Mouse (Mus musculus): Measurements from ENCODE around the gene Dusp19.

Gene Dusp19

DNA sequence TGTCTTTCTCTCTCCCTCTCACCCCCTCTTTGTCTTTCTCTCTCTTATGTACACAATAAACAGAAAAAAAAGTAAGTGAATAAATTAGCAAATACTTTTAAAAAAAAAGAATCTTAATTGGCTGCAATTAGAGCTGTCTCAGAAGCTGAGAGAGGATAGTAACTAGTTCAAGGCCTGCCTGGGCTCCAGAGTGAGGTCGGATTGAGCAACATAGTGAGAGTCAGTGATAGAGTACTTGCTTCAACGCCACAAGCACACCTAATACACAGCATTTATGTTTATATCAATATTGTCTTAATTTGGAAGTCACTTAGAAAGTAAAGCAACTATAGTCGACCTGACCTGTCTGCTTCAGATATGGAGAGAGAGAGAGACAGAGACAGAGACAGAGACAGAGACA, 2.1 kb downstream of the Dusp19 start:
- ChIA-PET CTCF (no interaction called here), POLR2A (interaction anchor here in 1 of 4 experiments (0.7 kb wide), 1 partner anchor 38 kb away, joined by 4 read pairs; no protein-coding TSS in a partner anchor)

DNA sequence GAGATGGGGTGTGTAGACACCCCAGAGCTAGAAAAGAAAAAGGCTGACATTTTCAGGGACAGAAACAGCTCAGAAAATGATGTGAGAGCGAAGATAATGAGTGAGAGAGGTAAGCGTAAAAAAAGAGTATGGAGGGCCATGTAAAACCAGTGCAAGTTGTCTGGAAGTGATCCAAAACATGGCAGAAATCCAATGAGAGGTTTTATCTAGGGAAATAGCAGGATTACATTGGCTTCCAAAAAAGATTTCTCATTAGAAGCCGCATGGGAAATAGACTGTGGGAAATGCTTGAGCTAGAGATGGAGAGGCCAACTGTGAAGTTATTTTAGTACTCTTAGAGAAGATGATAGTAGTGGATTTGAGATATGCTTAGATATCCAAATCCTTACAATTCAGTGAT, 5.1 kb downstream of the Dusp19 start:
- ChIA-PET POLR2A (interaction anchor here in 1 of 4 experiments (1.7 kb wide), 1 partner anchor 10 kb away, joined by 4 read pairs; no protein-coding TSS in a partner anchor), CTCF (no interaction called here)

DNA sequence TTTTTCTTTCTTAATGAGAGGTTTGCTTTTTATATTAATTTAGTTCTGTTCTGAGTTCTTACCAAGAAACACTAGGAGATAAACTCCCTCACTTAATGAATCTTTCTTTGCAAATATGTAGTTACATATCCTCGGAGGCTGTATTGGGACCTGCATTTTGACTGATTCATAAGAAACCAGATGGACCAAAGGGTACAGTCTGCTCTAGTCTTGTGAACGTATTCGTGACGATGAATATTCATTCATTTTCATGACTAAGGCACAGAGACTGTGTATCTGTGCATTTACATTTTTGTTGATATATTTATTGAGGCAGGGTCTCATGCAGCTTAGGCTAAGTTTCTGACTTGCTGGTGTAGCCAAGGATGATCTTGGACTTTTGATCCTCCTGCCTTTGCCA, 7.7 kb downstream of the Dusp19 start:
- ChIA-PET CTCF (no interaction called here), POLR2A (no interaction called here)

DNA sequence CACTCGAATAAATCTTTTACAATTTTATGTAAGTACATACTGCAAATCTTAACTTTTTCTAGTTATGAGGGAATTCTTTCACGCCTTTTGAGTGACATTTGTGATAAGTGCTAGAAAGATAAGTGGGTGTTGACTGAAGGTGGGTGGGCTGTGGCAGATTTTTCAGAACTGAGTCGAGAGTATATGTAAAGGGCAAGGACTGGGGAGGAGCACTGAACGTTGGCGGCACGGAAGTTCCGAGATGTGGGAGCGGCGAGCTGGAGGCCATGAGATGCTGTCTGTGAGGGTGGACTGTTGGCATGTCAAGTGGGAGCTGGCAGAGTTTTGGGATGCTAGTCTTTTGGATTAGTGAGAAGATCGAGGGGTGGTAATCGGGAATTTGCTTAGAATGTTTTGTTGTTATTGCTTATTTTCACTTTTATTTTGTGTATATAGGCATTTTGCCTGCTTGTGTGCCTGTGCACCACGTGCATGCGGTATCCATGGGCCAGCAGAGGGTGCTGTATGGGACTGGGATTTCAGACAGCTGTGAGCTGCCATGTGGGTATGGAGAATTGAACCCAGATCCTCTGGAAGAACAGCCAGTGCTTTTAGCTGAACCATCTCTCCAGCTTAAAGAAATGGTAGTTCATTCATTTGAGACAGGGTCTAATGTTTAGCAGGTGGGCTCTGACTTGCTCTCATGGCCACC, 15.6 kb downstream of the Dusp19 start:
- ChIA-PET CTCF (interaction anchor here in 2 of 4 experiments (0.6 to 1.5 kb wide), 2 partner anchors 15 to 1066 kb away, joined by 4 read pairs; partner anchors contain the start of genes Dusp19 (in 1 of the 2) and Nup35 (in 1 of the 2)), POLR2A (interaction anchor here in 2 of 4 experiments (1.0 to 1.7 kb wide), 9 partner anchors 11 to 83 kb away, joined by 3 to 9 read pairs (median 3); partner anchors contain the start of genes Dusp19 (in 2 of the 2), Nckap1 (in 2 of the 2) and Nup35 (in 2 of the 2))

DNA sequence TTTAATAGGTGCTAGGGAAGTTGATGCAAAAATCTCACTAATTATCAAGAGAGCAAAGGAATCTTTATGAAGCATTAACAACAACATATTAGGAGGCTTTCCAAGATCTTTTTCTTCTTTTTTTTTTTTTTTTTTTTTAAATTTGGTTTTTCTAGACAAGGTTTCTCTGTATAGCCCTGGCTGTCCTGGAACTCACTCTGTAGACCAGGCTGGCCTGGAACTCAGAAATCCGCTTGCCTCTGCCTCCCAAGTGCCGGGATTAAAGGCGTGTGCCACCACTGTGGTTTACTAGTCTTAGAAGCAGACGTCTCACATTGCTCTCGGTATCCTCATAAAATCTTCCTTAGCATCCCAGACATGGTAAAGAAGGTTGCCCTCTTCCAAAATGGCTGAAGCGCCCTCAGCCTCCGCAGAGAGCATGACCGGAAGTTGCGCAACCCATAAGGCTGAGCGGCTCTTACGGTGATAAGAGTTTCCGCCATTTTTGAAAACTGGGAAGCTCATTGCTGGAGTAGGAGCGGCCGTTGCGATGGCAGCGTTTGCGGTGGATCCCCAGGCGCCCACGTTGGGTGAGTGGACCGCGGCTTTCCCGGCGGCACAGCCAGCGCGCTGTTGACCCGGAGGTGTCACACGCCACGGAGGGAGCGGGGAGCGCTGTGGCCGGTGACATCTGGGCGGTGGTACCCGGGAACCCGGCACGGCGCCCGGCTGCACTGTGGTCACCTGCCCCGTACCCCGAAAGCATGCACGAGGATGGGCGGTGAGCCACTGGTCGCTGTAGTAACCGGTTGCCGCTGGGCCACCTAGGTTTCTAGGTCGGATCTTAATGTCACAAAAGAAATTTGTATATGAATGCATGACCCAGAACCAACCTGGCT, 21.8 kb downstream of the Dusp19 start:
- POLR2A ChIA-PET, result interaction anchor here in 3 of 4 experiments (0.7 to 2.1 kb wide), 17 partner anchors 9 to 132 kb away, joined by 3 to 11 read pairs (median 4); partner anchors contain the start of genes Dusp19 (in 3 of the 3), Nup35 (in 3 of the 3) and Nckap1 (in 2 of the 3)
- CTCF ChIA-PET, result interaction anchor here in 1 of 4 experiments (0.6 kb wide), 1 partner anchor 282 kb away, joined by 3 read pairs; no protein-coding TSS in a partner anchor

DNA sequence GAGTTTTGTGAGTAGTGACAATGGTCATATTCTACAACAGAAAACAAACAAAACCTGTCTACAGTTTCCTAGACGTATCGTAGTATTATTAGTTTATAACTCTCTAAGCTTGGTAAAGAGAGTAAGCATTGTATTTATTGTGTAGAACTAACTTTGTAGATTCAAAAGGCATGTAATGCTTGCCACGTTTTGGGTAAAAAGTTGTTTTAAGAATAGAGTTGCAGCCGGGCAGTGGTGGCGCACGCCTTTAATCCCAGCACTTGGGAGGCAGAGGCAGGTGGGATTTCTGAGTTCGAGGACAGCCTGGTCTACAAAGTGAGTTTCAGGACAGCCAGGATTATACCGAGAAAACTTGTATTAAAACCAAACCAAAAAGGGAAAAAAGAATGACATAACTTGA, 22.6 kb downstream of the Dusp19 start:
- POLR2A ChIA-PET, result interaction anchor here in 2 of 4 experiments (1.2 to 2.1 kb wide), 8 partner anchors 9 to 98 kb away, joined by 3 to 9 read pairs (median 5); partner anchors contain the start of genes Dusp19 (in 1 of the 2), Nckap1 (in 1 of the 2) and Nup35 (in 1 of the 2)
- CTCF ChIA-PET, result no interaction called here

DNA sequence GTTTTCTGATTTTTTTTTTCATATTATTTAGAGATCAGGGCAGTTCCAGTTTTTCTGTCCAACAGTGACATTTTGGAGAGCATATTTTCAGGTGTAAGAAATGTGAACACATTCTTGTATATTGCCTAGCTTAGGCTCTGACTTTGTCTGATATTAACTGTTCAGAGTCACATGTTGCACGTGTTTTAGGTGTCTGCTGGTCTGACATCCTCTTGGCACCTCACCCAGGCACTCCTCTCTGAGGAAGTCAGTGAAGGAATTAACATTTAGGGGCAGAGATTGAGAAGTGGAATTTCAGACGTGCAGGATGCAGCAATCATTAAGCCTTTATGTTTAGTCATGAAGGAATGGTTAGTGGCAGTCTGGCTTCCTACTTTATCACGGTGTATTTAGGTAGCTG, 23.0 kb downstream of the Dusp19 start:
- ChIA-PET POLR2A (interaction anchor here in 2 of 4 experiments (0.8 to 2.1 kb wide), 6 partner anchors 9 to 62 kb away, joined by 3 to 7 read pairs (median 5); partner anchors contain the start of gene Nckap1 (in 1 of the 2)), CTCF (no interaction called here)

DNA sequence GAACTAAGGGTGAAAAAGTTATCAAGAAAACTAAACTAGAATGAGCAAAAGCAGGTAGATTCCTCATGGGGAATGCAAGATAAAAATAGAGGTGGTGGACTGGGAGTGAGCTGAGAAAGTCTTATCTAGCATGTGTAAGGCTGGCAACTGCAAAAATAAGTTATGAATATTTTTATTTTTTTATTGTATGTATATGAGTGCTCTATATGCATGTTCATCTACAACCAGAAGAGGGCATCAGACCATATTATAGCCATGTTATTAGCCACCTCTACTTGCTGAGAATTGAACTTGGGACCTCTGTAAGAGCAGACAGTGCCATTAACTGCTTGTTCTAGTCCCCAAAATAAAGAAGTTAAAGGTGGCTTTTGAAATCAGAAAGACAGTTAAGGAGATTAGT, 44.6 kb downstream of the Dusp19 start:
- POLR2A ChIA-PET, result interaction anchor here in 1 of 4 experiments (1.4 to 3.7 kb wide), 2 partner anchors 13 to 16 kb away, joined by 3 to 16 read pairs; no protein-coding TSS in a partner anchor
- CTCF ChIA-PET, result no interaction called here

DNA sequence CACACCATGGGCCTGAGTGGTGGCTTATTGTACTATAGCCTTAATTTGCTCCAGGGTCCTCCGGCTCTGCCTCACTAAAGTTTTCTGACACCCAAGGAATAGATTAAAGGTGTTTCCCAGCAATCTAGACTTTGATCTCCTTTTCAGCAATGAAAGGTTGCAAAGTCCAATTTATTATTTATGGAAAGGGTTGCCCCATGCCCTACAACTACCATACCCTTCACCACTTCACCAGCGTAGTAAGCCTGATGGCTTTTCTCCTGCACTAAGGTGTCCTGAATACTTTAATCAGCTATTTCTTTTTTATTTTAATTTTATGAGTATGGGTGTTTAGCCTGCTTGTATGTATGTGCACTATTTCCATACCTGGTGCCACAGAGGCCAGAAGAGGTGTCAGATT, 45.8 kb downstream of the Dusp19 start:
- CTCF ChIA-PET, result no interaction called here
- POLR2A ChIA-PET, result interaction anchor here in 1 of 4 experiments (1.4 to 3.7 kb wide), 2 partner anchors 14 to 17 kb away, joined by 3 to 16 read pairs; no protein-coding TSS in a partner anchor

DNA sequence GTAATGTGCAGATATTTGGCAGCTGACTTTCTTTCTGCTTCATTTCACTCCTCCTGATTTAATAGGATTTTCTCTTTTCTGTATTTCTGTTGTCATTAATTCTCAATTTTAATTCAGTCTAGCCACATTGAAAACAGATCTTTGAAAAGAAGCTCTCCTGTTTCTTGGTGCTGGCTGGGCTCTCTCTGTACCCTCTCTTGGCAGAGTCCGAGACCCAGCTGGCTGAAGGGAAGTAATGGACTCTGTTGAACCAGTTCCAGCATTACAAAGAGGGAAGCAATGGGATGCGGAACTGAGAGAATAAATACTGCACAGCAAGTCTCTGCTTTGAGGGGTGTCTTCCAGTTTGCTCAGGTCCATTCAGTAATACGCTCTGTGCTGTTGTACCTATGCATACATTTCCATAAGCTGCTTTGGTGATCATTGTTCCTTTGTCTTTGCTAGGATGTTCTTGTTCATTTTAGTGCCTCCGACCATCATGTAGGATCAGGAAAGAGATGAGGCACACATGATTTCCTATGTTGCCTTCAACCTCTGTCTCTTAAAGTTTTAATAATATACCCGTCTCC, 50.6 kb downstream of the Dusp19 start:
- ChIA-PET POLR2A (no interaction called here), CTCF (no interaction called here)

DNA sequence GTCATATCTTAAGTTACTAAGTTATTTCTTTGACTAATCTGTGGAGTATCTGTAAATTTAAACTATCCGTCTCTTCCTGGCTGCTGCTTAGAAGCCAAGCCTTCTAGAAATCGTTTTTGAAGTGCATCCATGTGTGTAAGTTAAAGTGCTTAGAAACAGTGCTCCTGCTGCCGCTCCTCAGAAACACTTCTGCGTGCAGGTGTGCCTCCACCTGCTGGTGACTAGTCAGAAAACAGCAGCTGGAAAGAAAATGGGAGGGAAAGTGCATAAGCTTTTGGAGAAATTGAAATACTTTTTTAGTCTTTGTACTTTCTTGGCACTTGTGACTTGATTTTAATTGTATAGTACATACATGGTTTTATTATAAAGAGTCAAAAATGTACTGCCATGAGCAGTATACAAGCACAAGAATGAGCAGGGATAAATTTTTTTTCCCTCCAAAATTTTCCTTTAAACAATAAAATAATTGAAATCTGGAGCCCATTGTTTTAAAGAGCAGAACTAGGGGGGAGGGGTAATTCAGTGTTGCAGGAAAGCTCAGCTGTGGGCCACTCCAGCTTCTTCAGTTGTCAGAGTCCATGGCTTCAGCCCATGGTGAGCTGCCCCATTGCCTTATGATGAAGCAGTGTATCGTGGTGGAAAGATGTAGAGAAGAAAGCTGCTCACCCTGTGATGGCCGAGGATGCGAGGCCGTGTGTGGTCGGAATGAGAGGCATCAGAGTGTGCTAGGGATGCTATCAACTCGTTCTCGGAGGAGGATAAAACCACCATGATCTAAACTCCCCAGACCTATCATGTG, 53.2 kb downstream of the Dusp19 start:
- ChIA-PET CTCF (interaction anchor here in 2 of 4 experiments (0.7 to 1.6 kb wide), 5 partner anchors 120 to 395 kb away, joined by 3 to 6 read pairs (median 3); no protein-coding TSS in a partner anchor), POLR2A (interaction anchor here in 1 of 4 experiments (0.6 to 1.4 kb wide), 3 partner anchors 15 to 217 kb away, joined by 3 read pairs; no protein-coding TSS in a partner anchor)

DNA sequence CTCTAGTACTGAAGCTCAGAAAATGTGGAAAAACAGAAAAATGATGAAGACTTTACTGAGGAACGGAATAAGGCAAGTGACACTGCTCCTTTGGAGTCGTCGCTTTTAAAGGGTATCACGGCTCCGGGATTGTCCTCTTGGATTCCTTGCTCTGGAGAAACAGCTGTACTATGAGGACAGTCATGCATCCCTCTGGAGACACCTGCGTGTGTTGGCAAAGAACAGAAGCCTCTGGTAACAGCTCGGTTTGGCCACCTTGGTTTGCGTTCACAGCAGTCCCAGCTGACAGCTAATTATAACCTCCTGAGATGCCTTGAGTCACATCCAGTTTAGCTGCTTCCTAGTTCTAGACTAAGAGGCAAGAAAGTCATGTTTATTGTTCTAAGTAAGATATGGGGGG, 62.0 kb downstream of the Dusp19 start:
- ChIA-PET POLR2A (no interaction called here), CTCF (no interaction called here)

Measured in embryonic stem cell, embryonic (primary cell).